Mouse (Mus musculus): Measurements from ENCODE around the gene Gm28038. TPM values are rescaled to one million over a fixed set of nuclear protein-coding genes. Genes with fewer than 3 reads are reported as not detected.

The Gm28038 gene
- polyA plus RNA-seq, 1 experiment from 2014 or later = not detected

- ATAC-seq (replicated peaks; ENCODE audit: low FRiP score) = no peak
- no peaks in the 10 kb centered on the region for H3K27me3 ChIP-seq (ENCODE audit: control insufficient read depth, insufficient read depth, low read length)
- no peak overlapping the region for H3K9ac ChIP-seq (ENCODE audit: low read length)
- H3K9me3 ChIP-seq (ENCODE audit: control insufficient read depth, low read length) = no peaks in the 10 kb centered on the region
- no peak overlapping the region for H3K4me3 ChIP-seq (ENCODE audit: low read depth, low read length)
- no peak overlapping the region for H3K4me2 ChIP-seq (ENCODE audit: low read depth, low read length, severe bottlenecking)
- H3K27ac ChIP-seq (ENCODE audit: low read depth, low read length) = no peak overlapping the region
- H3K4me1 ChIP-seq (replicated peaks; ENCODE audit: control insufficient read depth, insufficient read depth, low read length) = peaks cover 5% of the 10 kb centered on the region; the same call in 1 of the 2 replicates
- DNase-seq (ENCODE audit: low spot score) = no peak
- WGBS = 98% methylated on average over 2 of the region's 2 CpGs
- peaks cover 3% of the 10 kb centered on the region; the same call in 1 of the 2 replicates for H3K36me3 ChIP-seq (ENCODE audit: control insufficient read depth, insufficient read depth, low read length)
Measured at GRCm38 (mm10) chr2:30267466-30267865, 13.4 kb upstream of the Gm28038 start.

DNA sequence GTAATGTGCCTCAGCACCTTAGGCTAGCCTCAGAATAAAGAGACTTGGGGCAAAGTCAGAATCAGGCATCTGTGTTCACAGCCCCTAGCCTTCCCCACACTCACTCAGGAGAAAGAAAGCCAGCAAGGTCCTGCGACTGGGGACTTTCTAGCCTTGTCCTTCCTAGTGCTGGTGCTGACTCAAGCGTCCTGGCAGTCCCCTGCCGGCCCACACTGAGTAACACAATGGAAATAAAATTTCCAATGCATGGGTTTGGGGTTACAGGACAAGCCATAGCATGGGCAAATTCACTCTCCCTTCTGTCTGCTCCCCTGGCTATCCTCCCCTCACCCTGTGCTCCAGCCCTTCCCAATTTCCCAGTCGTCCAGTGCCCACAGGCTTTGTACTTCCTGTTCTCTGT, 12.5 kb upstream of the Gm28038 start:
- no peak overlapping the region for H3K9ac ChIP-seq (ENCODE audit: low read length)
- WGBS = 67% methylated on average over 4 of the region's 4 CpGs
- no peak overlapping the region for H3K4me3 ChIP-seq (ENCODE audit: low read depth, low read length)
- no peak for DNase-seq (ENCODE audit: low spot score)
- H3K27me3 ChIP-seq (ENCODE audit: control insufficient read depth, insufficient read depth, low read length) = no peaks in the 10 kb centered on the region
- peaks cover 1% of the 10 kb centered on the region; the same call in 1 of the 2 replicates for H3K36me3 ChIP-seq (ENCODE audit: control insufficient read depth, insufficient read depth, low read length)
- ATAC-seq (replicated peaks; ENCODE audit: low FRiP score) = no peak
- no peaks in the 10 kb centered on the region for H3K9me3 ChIP-seq (ENCODE audit: control insufficient read depth, low read length)
- H3K4me1 ChIP-seq (replicated peaks; ENCODE audit: control insufficient read depth, insufficient read depth, low read length) = peaks cover 5% of the 10 kb centered on the region; the same call in 1 of the 2 replicates
- no peak overlapping the region for H3K4me2 ChIP-seq (ENCODE audit: low read depth, low read length, severe bottlenecking)
- H3K27ac ChIP-seq (ENCODE audit: low read depth, low read length) = no peak overlapping the region

DNA sequence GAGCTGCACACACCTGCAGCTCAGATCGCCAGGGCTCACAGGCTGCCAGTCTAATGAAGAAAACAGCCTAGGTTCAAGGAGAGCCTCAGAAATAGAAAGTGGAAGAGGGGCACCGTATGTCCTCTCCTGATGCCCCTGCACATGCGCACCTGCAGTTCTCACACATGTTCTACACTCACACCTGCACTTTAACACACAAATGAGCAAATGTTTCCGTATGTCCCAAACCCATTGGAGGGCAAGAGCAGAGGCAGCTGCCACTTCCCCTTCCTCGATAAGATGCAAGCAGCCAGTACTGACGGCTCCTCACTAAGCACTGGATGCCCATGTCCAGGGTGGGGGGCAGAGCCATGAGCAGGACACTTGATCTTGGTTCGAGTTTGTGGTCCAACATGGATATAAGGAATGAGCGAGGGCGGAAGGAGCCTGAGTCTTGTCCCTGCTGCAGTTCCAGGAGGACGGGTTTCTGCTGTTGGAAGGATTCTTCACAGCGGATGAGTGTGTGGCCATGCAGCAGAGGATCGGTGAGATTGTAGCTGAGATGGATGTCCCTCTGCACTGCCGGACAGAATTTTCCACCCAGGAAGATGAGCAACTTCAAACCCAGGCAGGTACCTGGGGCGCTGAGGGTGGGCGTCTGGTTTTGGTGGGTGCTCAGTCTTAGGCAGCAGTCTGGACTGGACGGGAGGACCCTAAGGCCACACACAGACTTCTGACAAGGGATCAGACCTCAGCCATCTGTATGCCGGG, 11.4 kb upstream of the Gm28038 start:
- Histone ChIP-seq H3K27ac (ENCODE audit: low read depth, low read length) (no peak overlapping the region), H3K9ac (ENCODE audit: low read length) (no peak overlapping the region), H3K4me3 (ENCODE audit: low read depth, low read length) (no peak overlapping the region), H3K27me3 (ENCODE audit: control insufficient read depth, insufficient read depth, low read length) (no peaks in the 10 kb centered on the region), H3K4me1 (replicated peaks; ENCODE audit: control insufficient read depth, insufficient read depth, low read length) (peaks cover 5% of the 10 kb centered on the region; the same call in 1 of the 2 replicates), H3K36me3 (ENCODE audit: control insufficient read depth, insufficient read depth, low read length) (no peaks in the 10 kb centered on the region), H3K9me3 (ENCODE audit: control insufficient read depth, low read length) (no peaks in the 10 kb centered on the region), H3K4me2 (ENCODE audit: low read depth, low read length, severe bottlenecking) (no peak overlapping the region)
- ATAC-seq (replicated peaks; ENCODE audit: low FRiP score) (no peak), DNase-seq (ENCODE audit: low spot score) (no peak)
- 90% methylated on average over 17 of the region's 17 CpGs for WGBS

- Histone ChIP-seq H3K4me2 (ENCODE audit: low read depth, low read length, severe bottlenecking) (no peak overlapping the region), H3K9ac (ENCODE audit: low read length) (no peak overlapping the region), H3K27me3 (ENCODE audit: control insufficient read depth, insufficient read depth, low read length) (no peaks in the 10 kb centered on the region), H3K4me1 (replicated peaks; ENCODE audit: control insufficient read depth, insufficient read depth, low read length) (peaks cover 5% of the 10 kb centered on the region; the same call in 1 of the 2 replicates), H3K27ac (ENCODE audit: low read depth, low read length) (no peak overlapping the region), H3K36me3 (ENCODE audit: control insufficient read depth, insufficient read depth, low read length) (no peaks in the 10 kb centered on the region), H3K4me3 (ENCODE audit: low read depth, low read length) (no peak overlapping the region), H3K9me3 (ENCODE audit: control insufficient read depth, low read length) (no peaks in the 10 kb centered on the region)
- ATAC-seq (replicated peaks; ENCODE audit: low FRiP score) = peak; percentile 58; the same call in 1 of the 2 replicates
- no peak for DNase-seq (ENCODE audit: low spot score)
- 66% methylated on average over 1 of the region's 1 CpGs for WGBS
Measured at GRCm38 (mm10) chr2:30270134-30270533, 10.7 kb upstream of the Gm28038 start.

DNA sequence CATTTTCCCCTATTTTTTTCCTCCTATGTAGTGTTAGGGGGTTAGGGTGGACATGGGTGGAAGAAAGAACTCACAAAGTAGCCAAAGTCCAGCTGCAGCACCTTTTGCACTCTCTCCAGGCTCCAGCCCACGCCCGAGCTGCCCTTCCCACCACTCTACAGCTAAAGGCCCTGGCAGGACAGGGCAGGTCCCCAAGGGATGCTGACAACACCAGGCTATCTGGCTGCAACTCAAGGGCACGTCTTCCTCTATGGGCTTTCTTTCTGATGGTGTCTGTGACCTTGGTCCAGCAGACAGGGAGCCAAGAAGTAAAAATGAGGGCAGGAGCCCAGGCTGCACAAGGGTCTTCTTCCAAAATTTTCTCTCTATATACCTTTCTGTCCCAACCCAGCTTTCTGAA, 808 bp downstream of the Gm28038 start:
- Histone ChIP-seq H3K4me3 (ENCODE audit: low read depth, low read length) (no peak overlapping the region), H3K36me3 (ENCODE audit: control insufficient read depth, insufficient read depth, low read length) (no peaks in the 10 kb centered on the region), H3K9me3 (ENCODE audit: control insufficient read depth, low read length) (no peaks in the 10 kb centered on the region), H3K4me2 (ENCODE audit: low read depth, low read length, severe bottlenecking) (no peak overlapping the region), H3K27me3 (ENCODE audit: control insufficient read depth, insufficient read depth, low read length) (no peaks in the 10 kb centered on the region), H3K4me1 (replicated peaks; ENCODE audit: control insufficient read depth, insufficient read depth, low read length) (peaks cover 4% of the 10 kb centered on the region; the same call in 1 of the 2 replicates), H3K9ac (ENCODE audit: low read length) (no peak overlapping the region), H3K27ac (ENCODE audit: low read depth, low read length) (no peak overlapping the region)
- no peak for DNase-seq (ENCODE audit: low spot score)
- ATAC-seq (replicated peaks; ENCODE audit: low FRiP score) = no peak
- WGBS = 76% methylated on average over 3 of the region's 3 CpGs

GRCm38 (mm10) chr2:30283193-30283592, 2.4 kb downstream of the Gm28038 start:
- H3K9ac ChIP-seq (ENCODE audit: low read length) = no peak overlapping the region
- H3K4me3 ChIP-seq (ENCODE audit: low read depth, low read length) = no peak overlapping the region
- H3K4me1 ChIP-seq (replicated peaks; ENCODE audit: control insufficient read depth, insufficient read depth, low read length) = peaks cover 4% of the 10 kb centered on the region; the same call in 1 of the 2 replicates
- H3K27me3 ChIP-seq (ENCODE audit: control insufficient read depth, insufficient read depth, low read length) = no peaks in the 10 kb centered on the region
- no peak for DNase-seq (ENCODE audit: low spot score)
- H3K27ac ChIP-seq (ENCODE audit: low read depth, low read length) = no peak overlapping the region
- 91% methylated on average over 2 of the region's 2 CpGs for WGBS
- H3K9me3 ChIP-seq (ENCODE audit: control insufficient read depth, low read length) = no peaks in the 10 kb centered on the region
- H3K36me3 ChIP-seq (ENCODE audit: control insufficient read depth, insufficient read depth, low read length) = no peaks in the 10 kb centered on the region; the same call in 1 of the 2 replicates
- no peak overlapping the region for H3K4me2 ChIP-seq (ENCODE audit: low read depth, low read length, severe bottlenecking)
- ATAC-seq (replicated peaks; ENCODE audit: low FRiP score) = no peak

GRCm38 (mm10) chr2:30285004-30285403, 4.2 kb downstream of the Gm28038 start:
- WGBS = 87% methylated on average over 5 of the region's 5 CpGs
- Histone ChIP-seq H3K4me2 (ENCODE audit: low read depth, low read length, severe bottlenecking) (peak overlapping the region; percentile 95), H3K4me1 (replicated peaks; ENCODE audit: control insufficient read depth, insufficient read depth, low read length) (peaks cover 4% of the 10 kb centered on the region; the same call in 1 of the 2 replicates), H3K27me3 (ENCODE audit: control insufficient read depth, insufficient read depth, low read length) (no peaks in the 10 kb centered on the region), H3K27ac (ENCODE audit: low read depth, low read length) (no peak overlapping the region), H3K9ac (ENCODE audit: low read length) (peak overlapping the region; percentile 96; the same call in 1 of the 2 replicates), H3K4me3 (ENCODE audit: low read depth, low read length) (peak overlapping the region; percentile 99), H3K36me3 (ENCODE audit: control insufficient read depth, insufficient read depth, low read length) (no peaks in the 10 kb centered on the region; the same call in 1 of the 2 replicates), H3K9me3 (ENCODE audit: control insufficient read depth, low read length) (no peaks in the 10 kb centered on the region)
- DNase-seq (ENCODE audit: low spot score) = no peak
- no peak for ATAC-seq (replicated peaks; ENCODE audit: low FRiP score)

DNA sequence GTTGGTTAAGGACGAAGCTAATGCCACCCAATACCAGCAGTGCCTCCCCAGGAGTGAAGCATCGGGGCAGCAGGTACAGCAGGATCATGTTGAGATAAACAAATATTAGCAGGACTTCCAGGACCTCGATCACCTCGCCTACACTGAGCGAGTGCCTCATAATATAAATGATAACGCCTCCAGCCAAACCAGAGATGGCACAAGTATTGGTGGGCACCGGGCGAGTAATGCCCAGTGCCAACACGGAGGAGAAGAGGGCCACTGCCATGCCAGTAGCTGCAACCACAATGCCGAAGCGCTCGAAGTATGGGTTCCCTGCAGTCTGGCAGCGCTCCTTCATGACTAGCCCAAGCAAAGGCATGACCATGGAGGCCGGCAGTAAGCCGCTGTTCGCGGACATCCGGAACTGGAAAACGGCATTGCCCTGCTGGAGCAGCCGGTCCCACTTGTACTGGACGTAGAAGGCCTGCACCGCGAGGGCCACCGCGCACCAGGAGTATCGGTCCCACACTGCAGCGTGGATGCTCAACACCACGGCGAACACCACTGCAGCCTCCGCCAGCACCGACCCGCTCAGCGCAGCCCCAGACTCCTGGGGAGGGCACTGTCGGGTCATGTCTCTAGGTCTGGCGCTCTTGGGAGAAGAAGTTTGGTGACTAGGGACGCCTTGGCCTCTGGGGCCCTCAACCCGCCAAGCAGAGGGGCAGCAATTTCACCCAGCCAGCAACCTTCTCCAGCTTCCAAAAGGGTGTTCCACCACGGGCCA, 4.8 kb downstream of the Gm28038 start:
- Histone ChIP-seq H3K4me3 (ENCODE audit: low read depth, low read length) (peak overlapping the region; percentile 99), H3K9ac (ENCODE audit: low read length) (peak overlapping the region; percentile 96), H3K27ac (ENCODE audit: low read depth, low read length) (no peak overlapping the region), H3K36me3 (ENCODE audit: control insufficient read depth, insufficient read depth, low read length) (no peaks in the 10 kb centered on the region; the same call in 1 of the 2 replicates), H3K4me2 (ENCODE audit: low read depth, low read length, severe bottlenecking) (peak overlapping the region; percentile 95), H3K4me1 (replicated peaks; ENCODE audit: control insufficient read depth, insufficient read depth, low read length) (peaks cover 4% of the 10 kb centered on the region; the same call in 1 of the 2 replicates), H3K9me3 (ENCODE audit: control insufficient read depth, low read length) (no peaks in the 10 kb centered on the region), H3K27me3 (ENCODE audit: control insufficient read depth, insufficient read depth, low read length) (no peaks in the 10 kb centered on the region)
- ATAC-seq (replicated peaks; ENCODE audit: low FRiP score) (peak; percentile 42), DNase-seq (ENCODE audit: low spot score) (no peak)
- 17% methylated on average over 38 of the region's 38 CpGs for WGBS
